In the genomic region with DNA sequence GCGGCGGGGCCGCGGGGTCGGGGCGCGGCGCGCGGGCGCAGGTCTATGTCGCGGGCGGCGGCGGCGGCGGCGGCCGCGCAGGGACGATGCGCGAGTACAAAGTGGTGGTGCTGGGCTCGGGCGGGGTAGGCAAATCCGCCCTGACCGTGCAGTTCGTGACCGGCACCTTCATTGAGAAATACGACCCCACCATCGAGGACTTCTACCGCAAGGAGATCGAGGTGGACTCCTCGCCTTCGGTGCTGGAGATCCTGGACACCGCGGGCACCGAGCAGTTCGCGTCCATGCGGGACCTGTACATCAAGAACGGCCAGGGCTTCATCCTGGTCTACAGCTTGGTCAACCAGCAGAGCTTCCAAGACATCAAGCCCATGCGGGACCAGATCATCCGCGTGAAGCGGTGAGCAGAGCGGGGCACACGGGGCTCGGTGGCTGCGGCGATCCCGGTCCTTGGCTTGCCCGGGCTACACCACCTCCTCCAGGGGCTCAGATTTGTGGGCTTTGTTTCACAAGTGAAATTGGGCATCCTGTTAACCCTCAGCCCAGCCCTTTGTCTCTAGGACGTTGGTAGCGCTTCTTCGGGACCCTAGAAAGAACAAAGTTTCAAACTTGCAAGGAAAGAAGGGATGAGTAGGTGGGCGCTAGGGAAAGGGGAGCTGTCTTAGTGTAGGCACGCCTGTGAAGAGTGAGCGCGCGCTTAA, we compare ENCODE assay signal across 8 mouse cellular contexts. TPM values are rescaled to one million over a fixed set of nuclear protein-coding genes. Genes with fewer than 3 reads are reported as not detected.
A peak's percentile ranks its signal among the peaks of the same experiment; 100 is the strongest.
DNase-seq lines count a peak whose midpoint lies in the region; ATAC-seq and TF ChIP-seq lines count a peak whose summit lies in the region.

No protein-coding gene starts in this region.

- no peak for ATAC-seq in hindbrain, postnatal 0 days
- ATAC-seq in liver, embryonic 15.5 days (ENCODE audit: insufficient read depth), result peak; percentile 16
- ATAC-seq in megakaryocyte progenitor cell, adult 5-6 weeks (replicated peaks; ENCODE audit: poor library complexity), result no peak

- peak overlapping the region; percentile 80 for H3K4me2 ChIP-seq in hindbrain, postnatal 0 days (ENCODE audit: low read depth, low read length)
- peak overlapping the region; percentile 92 for H3K4me2 ChIP-seq in liver, embryonic 15.5 days

- peaks cover 23% of the 10 kb centered on the region for H3K36me3 ChIP-seq in forebrain, embryonic 10.5 days (replicated peaks)
- no peaks in the 10 kb centered on the region for H3K36me3 ChIP-seq in hindbrain, postnatal 0 days (ENCODE audit: insufficient read depth, low read length)
- H3K36me3 ChIP-seq in liver, embryonic 15.5 days (replicated peaks), result no peaks in the 10 kb centered on the region
- H3K36me3 ChIP-seq in small intestine, adult 2 months (ENCODE audit: control insufficient read depth, insufficient read depth, low read length), result no peaks in the 10 kb centered on the region

- no peak for TF ChIP-seq POLR2A in small intestine, adult 2 months (IDR thresholded peaks at IDR 0.05; ENCODE audit: low read depth, low read length)

- H3K9ac ChIP-seq in hindbrain, postnatal 0 days (replicated peaks; ENCODE audit: low read length), result peak overlapping the region; percentile 76
- H3K9ac ChIP-seq in liver, embryonic 15.5 days, result peak overlapping the region; percentile 68

- DNase-seq in ovary, postnatal 10 days (ENCODE audit: low spot score), result peak; percentile 31
- no peak for DNase-seq in ovary, adult 18-20 months (ENCODE audit: low spot score)
- DNase-seq in ZHBTc4 (ENCODE audit: low read depth, low spot score), result peak; percentile 52
- peak; percentile 68 for DNase-seq in forebrain, embryonic 10.5 days (ENCODE audit: extremely low spot score, low spot score)
- DNase-seq in hindbrain, postnatal 0 days (ENCODE audit: low spot score), result peak; percentile 48

- peaks cover 28% of the 10 kb centered on the region for H3K4me1 ChIP-seq in forebrain, embryonic 10.5 days
- H3K4me1 ChIP-seq in hindbrain, postnatal 0 days (ENCODE audit: insufficient read depth, low read length), result peaks cover 14% of the 10 kb centered on the region; the same call in 1 of the 2 replicates
- peaks cover 33% of the 10 kb centered on the region for H3K4me1 ChIP-seq in liver, embryonic 15.5 days (replicated peaks)
- H3K4me1 ChIP-seq in small intestine, adult 2 months (ENCODE audit: control insufficient read depth, insufficient read depth, insufficient read length, low read length), result no peaks in the 10 kb centered on the region

- H3K27ac ChIP-seq in forebrain, embryonic 10.5 days, result peak overlapping the region; percentile 93
- H3K27ac ChIP-seq in hindbrain, postnatal 0 days, result peak overlapping the region; percentile 99
- H3K27ac ChIP-seq in liver, embryonic 15.5 days (replicated peaks), result peak overlapping the region; percentile 55
- peak overlapping the region; percentile 15; the same call in 1 of the 2 replicates for H3K27ac ChIP-seq in small intestine, adult 2 months (ENCODE audit: insufficient read depth, low read depth, low read length)

- WGBS in forebrain, embryonic 10.5 days, result under 1% methylated on average over 62 of the region's 62 CpGs
- under 1% methylated on average over 53 of the region's 62 CpGs for WGBS in hindbrain, postnatal 0 days
- under 1% methylated on average over 58 of the region's 62 CpGs for WGBS in liver, embryonic 15.5 days (ENCODE audit: insufficient replicate concordance)
- 1% methylated on average over 62 of the region's 62 CpGs for WGBS in small intestine, adult 2 months

- TF ChIP-seq CTCF in hindbrain, postnatal 0 days (IDR thresholded peaks at IDR 0.05; ENCODE audit: low read depth), result 0 out of 2 replicates have a peak, but pooled peaks have one; percentile 10
- TF ChIP-seq CTCF in small intestine, adult 2 months (IDR thresholded peaks at IDR 0.05; ENCODE audit: extremely low read depth, insufficient read length, insufficient replicate concordance, low read depth, low read length), result no peak

- peaks cover 5% of the 10 kb centered on the region; the same call in 1 of the 2 replicates for H3K9me3 ChIP-seq in forebrain, embryonic 10.5 days
- no peaks in the 10 kb centered on the region for H3K9me3 ChIP-seq in hindbrain, postnatal 0 days (ENCODE audit: low read length)
- H3K9me3 ChIP-seq in liver, embryonic 15.5 days (replicated peaks), result no peaks in the 10 kb centered on the region

- H3K4me3 ChIP-seq in forebrain, embryonic 10.5 days, result peak overlapping the region; percentile 80
- H3K4me3 ChIP-seq in hindbrain, postnatal 0 days (ENCODE audit: low read length), result peak overlapping the region; percentile 79
- H3K4me3 ChIP-seq in liver, embryonic 15.5 days (replicated peaks), result peak overlapping the region; percentile 70
- H3K4me3 ChIP-seq in small intestine, adult 2 months (ENCODE audit: low read depth, low read length), result peak overlapping the region; percentile 65

- H3K27me3 ChIP-seq in forebrain, embryonic 10.5 days (ENCODE audit: poor library complexity, severe bottlenecking), result no peaks in the 10 kb centered on the region
- H3K27me3 ChIP-seq in hindbrain, postnatal 0 days (ENCODE audit: insufficient read depth, low read length), result no peaks in the 10 kb centered on the region
- peaks cover 23% of the 10 kb centered on the region for H3K27me3 ChIP-seq in liver, embryonic 15.5 days
- H3K27me3 ChIP-seq in small intestine, adult 2 months (ENCODE audit: control insufficient read depth, insufficient read depth, low read length), result no peaks in the 10 kb centered on the region

RNA-seq across cellular contexts. Expression of gene Rap2a, which starts 0.5 kb away (rescaled TPM):
- 7.7 and 9.0 TPM in 2 replicates for polyA plus RNA-seq in forebrain, embryonic 10.5 days (2016; fragmentation: Nextera tagmentation; extraction: Ambion mirVana)
- 45.4 and 53.7 TPM in 2 replicates for total RNA-seq in hindbrain, postnatal 0 days (2014; rRNA removed)
- 26.2 and 27.3 TPM in 2 replicates for polyA plus RNA-seq in hindbrain, postnatal 0 days (2015; fragmentation: Nextera tagmentation; extraction: Ambion mirVana)
- 2.5 and 2.8 TPM in 2 replicates for polyA plus RNA-seq in liver, embryonic 15.5 days (2015; fragmentation: Nextera tagmentation; extraction: Ambion mirVana)
- 4.1 and 13.3 TPM in 2 replicates for polyA plus RNA-seq in small intestine, adult 2 months (2012; rRNA removed)
- 7.3 and 10.0 TPM in 2 replicates for total RNA-seq in megakaryocyte progenitor cell, adult 5-6 weeks (2015)
- total RNA-seq in megakaryocyte progenitor cell, adult 5-6 weeks (2017), result 4.7 and 5.5 TPM in 2 replicates

Comparison
In these comparisons a context has a peak if more than half of its experiments do, and no peak if none do; other contexts are left out.
1. H3K27ac ChIP-seq: peak in every context shown above with its lines; median percentile 99 in hindbrain, postnatal 0 days; 93 in forebrain, embryonic 10.5 days; 55 in liver, embryonic 15.5 days; 15 in small intestine, adult 2 months.